Mouse (Mus musculus) MN1 (cell line): ENCODE measurements at regions not wholly inside any gene's neighbourhood (a gene's known extent, or its start where the extent isn't known, plus 50 kb on each side); places are given as distances from the start of the nearest gene placed in this dataset.
"Not testable (repeated sequence)": the region's sequence is repeated elsewhere in the genome, so short reads cannot be mapped to it uniquely, and the experiment has no call there.

Experiments used
- DNase-seq: peaks from one replicate; pipeline ENCODE4 v3.0.0-alpha.2; 2016; ENCODE audit warnings: low spot score

DNA sequence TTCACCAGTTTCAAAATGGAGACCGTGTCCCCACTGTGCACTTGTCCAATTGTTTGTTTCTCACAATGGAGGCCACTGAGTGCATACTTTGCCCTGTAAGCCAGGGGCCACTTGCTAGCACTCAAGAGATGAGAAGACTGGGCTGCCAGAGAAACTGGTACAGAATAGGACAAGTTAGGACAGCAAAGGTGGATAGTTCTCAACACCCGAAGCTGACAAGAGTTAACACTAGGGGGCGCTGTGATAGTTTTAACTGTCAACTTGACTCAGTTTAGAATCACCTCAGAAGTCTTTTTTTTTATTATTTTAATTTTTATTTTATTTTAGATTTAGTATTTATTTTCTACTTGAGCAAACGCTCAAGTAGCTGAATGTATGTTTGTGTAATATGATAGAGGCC lies 188.2 kb upstream of the Asap2 start:
- DNase-seq = not testable (repeated sequence)

DNA sequence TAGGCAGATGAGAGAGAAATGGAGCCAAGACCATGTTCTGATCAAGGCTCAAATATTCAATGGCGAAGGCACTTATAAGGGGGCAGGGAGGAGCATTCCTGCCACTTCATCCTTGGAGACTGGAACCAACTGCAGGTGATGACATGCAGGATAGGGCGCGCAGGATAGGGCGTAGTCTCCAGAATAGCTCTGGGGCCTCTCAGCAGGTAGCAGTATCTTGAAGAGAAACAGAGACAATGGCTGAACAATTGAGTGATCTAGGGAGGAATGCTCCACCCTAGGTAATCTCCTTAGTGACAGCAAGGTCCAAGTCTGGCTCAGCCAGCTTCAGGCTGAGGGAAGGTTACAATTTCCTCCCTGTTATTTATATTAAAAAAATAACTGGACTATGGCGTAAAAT lies 184.8 kb upstream of the Asap2 start:
- DNase-seq = not testable (repeated sequence)

DNA sequence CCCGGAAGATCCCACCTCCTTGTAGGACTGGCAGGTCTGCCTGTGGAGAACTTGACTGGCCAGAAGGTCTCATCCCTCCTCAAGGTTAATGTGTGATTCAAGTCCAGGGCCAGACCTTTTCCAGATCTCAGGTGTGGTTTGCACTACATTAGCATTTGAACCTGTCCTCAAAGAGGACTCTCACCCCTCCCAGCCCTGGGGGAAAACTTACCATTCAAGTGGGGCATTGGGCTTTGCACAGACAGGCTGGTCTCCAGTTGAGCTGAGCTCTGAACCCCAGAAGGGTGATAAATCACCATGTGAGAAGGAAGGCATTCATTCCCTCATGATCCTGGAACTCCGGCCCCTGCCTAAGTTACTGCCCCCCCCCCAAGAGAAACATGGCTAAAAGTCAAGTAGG lies 183.6 kb upstream of the Asap2 start:
- DNase-seq = no peak

DNA sequence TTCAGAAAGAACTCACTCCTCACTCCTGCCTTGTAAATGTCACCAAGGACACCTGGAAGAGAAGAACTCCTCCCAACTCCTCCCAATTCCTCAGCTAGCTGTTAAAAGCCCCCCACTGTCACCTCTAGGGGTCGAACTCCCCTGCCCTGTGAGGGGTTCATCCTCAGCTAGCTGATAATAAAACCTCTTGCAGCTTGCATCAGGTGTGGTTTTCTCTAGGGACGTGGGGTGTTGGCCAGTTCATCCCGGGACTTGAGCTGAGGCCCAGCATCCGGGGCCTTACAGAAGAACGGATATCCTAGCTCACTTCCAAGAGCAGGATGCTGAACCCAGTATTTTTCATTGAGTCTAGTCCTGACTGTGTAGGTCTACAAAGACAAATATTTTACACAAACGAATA lies 176.4 kb upstream of the Asap2 start:
- DNase-seq = not testable (repeated sequence)

DNA sequence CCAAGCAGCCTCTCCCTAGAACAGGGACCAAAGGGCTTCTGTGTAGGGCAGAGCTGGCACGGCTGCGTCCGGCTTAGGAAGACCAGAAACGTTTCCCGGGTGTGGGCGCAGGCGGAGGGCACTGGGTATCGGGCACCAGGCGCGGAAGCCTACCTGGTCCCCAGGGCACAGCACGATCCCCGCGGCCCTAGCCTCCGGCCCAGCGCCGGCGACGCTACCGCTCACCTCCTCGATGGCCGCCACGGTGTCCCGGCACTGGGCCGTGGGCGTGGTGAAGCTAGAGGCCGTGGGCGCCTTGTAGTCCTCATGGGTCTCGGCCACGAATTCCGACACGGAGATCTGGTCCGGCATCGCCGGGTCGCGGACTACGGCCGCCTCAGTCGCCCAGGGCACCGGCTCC lies 175.1 kb upstream of the Asap2 start:
- not testable (repeated sequence) for DNase-seq

- no peak for DNase-seq
These were observed 174.7 kb upstream of the Asap2 start for GRCm38 (mm10) chr12:20815599-20815998.

GRCm38 (mm10) chr12:20843661-20844320 lies 146.5 kb upstream of the Asap2 start:
- not testable (repeated sequence) for DNase-seq

DNA sequence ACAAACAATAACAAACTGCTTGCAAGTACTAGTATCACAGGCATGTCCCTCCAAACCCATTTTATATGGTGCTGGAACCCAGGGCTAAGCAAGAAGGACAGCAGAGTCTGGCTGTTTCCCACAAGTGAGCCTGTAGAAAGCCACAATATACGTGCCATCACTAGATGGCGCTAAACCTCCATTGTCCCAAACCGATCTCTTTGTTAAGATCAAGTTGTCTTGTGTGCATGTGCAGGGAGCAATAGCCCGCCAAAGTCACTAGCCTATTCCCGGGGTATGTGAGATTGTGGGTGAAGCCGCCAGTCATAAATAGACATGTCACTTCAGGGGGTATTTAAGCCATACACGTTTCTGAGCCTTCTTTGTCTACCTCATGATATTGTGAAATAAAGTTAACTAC lies 145.4 kb upstream of the Asap2 start:
- peak; percentile 37 for DNase-seq

DNA sequence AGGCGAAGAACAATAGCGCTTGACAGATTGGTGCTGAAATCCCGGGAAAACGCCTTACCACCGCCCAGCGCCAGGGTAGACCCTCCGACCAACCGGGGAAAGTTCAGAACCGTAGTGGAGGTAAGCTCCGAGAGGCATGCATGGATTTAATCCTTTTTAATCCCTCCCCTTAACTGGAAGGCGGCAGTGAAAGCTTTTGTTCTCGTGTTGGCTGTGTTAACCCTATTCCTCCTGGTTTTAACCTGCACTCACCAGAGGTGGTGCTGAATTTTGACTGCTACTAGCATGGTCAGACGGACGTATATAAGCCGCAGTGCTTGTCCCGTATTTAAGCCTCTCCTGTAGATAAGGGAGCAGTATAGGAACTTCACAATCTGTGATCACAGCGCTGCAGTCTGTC lies 145.0 kb upstream of the Asap2 start:
- DNase-seq = no peak

GRCm38 (mm10) chr12:20884104-20884503 lies 106.2 kb upstream of the Asap2 start:
- not testable (repeated sequence) for DNase-seq

DNA sequence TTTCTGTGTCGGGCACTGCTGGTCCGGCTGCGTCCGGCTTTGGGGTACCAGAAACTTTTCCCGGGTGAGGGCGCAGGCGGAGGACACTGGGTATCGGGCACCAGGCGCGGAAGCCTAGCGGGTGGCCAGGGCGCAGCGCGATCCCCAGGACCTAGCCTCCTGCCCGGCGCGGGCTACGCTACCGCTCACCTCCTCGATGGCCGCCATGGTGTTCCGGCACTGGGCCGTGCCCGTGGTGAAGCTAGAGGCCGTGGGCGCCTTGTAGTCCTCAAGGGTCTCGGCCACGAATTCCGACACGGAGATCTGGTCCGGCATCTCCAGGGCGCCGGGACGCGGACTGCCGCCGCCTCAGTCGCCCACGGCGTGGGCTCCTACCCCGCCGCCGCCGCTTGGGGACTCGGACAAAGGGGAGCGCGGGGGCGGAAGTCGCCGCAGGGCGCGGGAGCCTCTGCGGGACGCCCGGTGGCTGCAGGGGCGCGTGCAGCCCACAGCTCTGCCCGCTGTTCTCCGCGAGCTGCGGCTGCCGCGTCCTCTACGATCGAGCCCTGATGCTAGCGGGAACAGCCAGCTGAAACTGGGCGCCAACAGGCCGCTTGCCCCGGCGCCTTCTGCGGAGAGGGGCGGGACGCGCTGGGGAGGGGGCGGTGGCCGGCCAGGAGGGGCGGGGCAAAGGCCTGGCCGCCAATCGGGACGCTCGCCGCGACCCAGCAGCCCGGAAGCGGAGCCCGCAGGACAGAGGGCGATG lies 69.4 kb upstream of the Asap2 start:
- DNase-seq = peak; percentile 79

DNA sequence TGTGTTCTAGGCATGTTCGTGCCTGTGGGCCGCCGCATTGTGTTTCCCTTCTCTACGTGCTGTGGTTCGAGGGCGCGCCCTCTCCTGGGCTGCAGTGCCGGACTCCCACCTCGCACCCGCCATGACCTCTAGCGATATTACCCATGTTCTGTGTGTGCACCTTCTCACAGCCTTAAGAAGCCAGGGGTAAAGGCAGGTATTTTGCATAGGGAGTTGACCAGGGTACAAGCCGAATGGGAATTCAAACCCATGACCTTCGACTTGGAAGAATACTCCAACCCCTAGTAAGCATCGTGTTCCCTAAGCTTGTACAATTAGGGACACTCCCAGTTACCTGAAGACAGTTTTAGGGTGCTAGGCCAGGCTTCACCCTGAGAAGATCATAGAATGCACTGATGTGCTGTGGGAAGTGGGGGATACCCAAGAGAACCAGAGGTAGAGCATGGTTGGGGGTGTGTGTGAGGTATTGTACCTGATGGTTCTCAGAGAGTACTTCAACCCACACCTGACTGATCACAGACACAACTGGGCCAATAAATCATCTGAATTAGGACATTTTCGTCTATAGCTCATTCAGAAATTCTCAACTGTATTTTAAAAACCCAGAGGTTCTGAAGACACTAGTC lies 68.7 kb upstream of the Asap2 start:
- peak; percentile 19 for DNase-seq

GRCm38 (mm10) chr12:20928966-20929365 lies 61.3 kb upstream of the Asap2 start:
- peak; percentile 27 for DNase-seq
